Mouse (Mus musculus) limb, embryonic 14.5 days (tissue): Measurements from ENCODE around the gene Wrap53. TPM values are rescaled to one million over a fixed set of nuclear protein-coding genes. Genes with fewer than 3 reads are reported as not detected.

Experiments used
- ATAC-seq: fragments of 200-750 bp; cut with Nextera tagmentation; 2 replicates; pipeline ENCODE4 v1.8.0; 2017; ENCODE audit warnings: low read depth, moderate number of reproducible peaks, moderate TSS enrichment; ENCODE audit not compliant: low FRiP score
- DNase-seq: peaks from one replicate; pipeline ENCODE4 v3.0.0-alpha.2; 2015; ENCODE audit warnings: low spot score
- H3K27ac ChIP-seq: fragments of 300-500 bp; sonication (generic); replicated peaks from 2 replicates; pipeline ENCODE4 v1.5.1; 2014; ENCODE audit warnings: low read depth, mild to moderate bottlenecking, low read length, moderate library complexity, mixed read lengths
- H3K27me3 ChIP-seq: fragments of 300-500 bp; sonication (generic); 2 replicates; pipeline ENCODE4 v1.6.1; 2014; ENCODE audit warnings: low read length, mixed read lengths; ENCODE audit not compliant: control insufficient read depth, insufficient read depth
- H3K36me3 ChIP-seq: fragments of 300-500 bp; sonication (generic); 2 replicates; pipeline ENCODE4 v1.6.1; 2014; ENCODE audit warnings: mild to moderate bottlenecking, low read length, moderate library complexity, mixed read lengths; ENCODE audit not compliant: control insufficient read depth, insufficient read depth
- H3K4me1 ChIP-seq: fragments of 300-500 bp; sonication (generic); 2 replicates; pipeline ENCODE4 v1.6.1; 2014; ENCODE audit warnings: antibody characterized with exemption, low read length, mixed read lengths; ENCODE audit not compliant: control insufficient read depth, insufficient read depth
- H3K4me2 ChIP-seq: fragments of 300-500 bp; sonication (generic); replicated peaks from 2 replicates; pipeline ENCODE4 v1.6.1; 2014; ENCODE audit warnings: low read depth, mild to moderate bottlenecking, low read length, moderate library complexity; ENCODE audit not compliant: severe bottlenecking
- H3K4me3 ChIP-seq: fragments of 300-500 bp; sonication (generic); replicated peaks from 2 replicates; pipeline ENCODE4 v1.5.1; 2014; ENCODE audit warnings: low read length
- H3K9ac ChIP-seq: fragments of 300-500 bp; sonication (generic); 2 replicates; pipeline ENCODE4 v1.6.1; 2014; ENCODE audit warnings: mild to moderate bottlenecking, low read depth, low read length, moderate library complexity; ENCODE audit not compliant: severe bottlenecking
- H3K9me3 ChIP-seq: fragments of 300-500 bp; sonication (generic); 2 replicates; pipeline ENCODE4 v1.6.1; 2016; ENCODE audit warnings: low read length; ENCODE audit not compliant: control insufficient read depth
- POLR2A ChIP-seq: fragments of 200-500 bp; IDR thresholded peaks from 2 replicates; pipeline ENCODE4 v1.8.0; 2012; ENCODE audit warnings: inconsistent platforms, mild to moderate bottlenecking, moderate library complexity, borderline replicate concordance; ENCODE audit not compliant: insufficient read depth, insufficient read length; ENCODE audit errors: extremely low read depth
- WGBS: fragments of 180-500 bp; shearing (Covaris S2); extraction: QIAGEN DNeasy Blood & Tissue Kit; methylation state at CpG from one replicate; pipeline ENCODE4 v1.1.7; 2014; 5-methylcytosine and 5-hydroxymethylcytosine counted together
- polyA plus RNA-seq, 2 experiments: library from polyadenylated mRNA; depleted of rRNA in 1 of 2; stranded (reverse) in 1 of 2; unstranded in 1 of 2; fragments of >200 nt; fragmentation: Nextera tagmentation in 1 of 2; extraction: Ambion mirVana in 1 of 2; gene quantifications; 2 replicates each; pipeline versions ENCODE4 v1.2.1 to v1.2.3; 2012 to 2014

The Wrap53 gene
- polyA plus RNA-seq, 2 experiments = 19.0 to 20.6 TPM

DNA sequence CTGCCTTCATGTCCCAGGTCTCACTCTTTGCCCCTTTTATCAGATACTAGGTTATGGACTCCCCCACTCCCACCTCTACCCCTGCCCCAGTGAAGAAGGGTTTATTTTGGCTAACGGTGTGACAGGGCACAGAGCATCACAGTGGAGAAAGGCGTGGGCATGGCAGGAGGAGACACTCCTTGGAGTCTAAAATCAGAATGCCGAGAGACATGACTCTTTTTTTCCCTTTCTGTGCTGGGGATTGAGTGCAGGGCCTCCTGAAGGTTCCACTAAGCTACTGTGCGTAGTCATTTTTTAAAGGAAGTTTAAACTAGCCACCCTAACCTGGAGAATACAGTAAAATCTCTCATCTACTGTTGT lies 52.0 kb downstream of the Wrap53 start:
- no peaks in the 10 kb centered on the region for H3K27me3 ChIP-seq
- no peak overlapping the region for H3K4me3 ChIP-seq
- H3K9ac ChIP-seq = no peak overlapping the region
- H3K9me3 ChIP-seq = no peaks in the 10 kb centered on the region
- no peaks in the 10 kb centered on the region; the same call in 1 of the 2 replicates for H3K36me3 ChIP-seq
- TF ChIP-seq POLR2A = no peak
- no peak for DNase-seq
- 0 out of 2 replicates have a peak overlapping the region, but pooled peaks have one; percentile 9 for H3K27ac ChIP-seq
- ATAC-seq = no peak
- peaks cover 11% of the 10 kb centered on the region; the same call in 1 of the 2 replicates for H3K4me1 ChIP-seq
- H3K4me2 ChIP-seq = no peak overlapping the region
- WGBS = 85% methylated on average over 4 of the region's 4 CpGs

DNA sequence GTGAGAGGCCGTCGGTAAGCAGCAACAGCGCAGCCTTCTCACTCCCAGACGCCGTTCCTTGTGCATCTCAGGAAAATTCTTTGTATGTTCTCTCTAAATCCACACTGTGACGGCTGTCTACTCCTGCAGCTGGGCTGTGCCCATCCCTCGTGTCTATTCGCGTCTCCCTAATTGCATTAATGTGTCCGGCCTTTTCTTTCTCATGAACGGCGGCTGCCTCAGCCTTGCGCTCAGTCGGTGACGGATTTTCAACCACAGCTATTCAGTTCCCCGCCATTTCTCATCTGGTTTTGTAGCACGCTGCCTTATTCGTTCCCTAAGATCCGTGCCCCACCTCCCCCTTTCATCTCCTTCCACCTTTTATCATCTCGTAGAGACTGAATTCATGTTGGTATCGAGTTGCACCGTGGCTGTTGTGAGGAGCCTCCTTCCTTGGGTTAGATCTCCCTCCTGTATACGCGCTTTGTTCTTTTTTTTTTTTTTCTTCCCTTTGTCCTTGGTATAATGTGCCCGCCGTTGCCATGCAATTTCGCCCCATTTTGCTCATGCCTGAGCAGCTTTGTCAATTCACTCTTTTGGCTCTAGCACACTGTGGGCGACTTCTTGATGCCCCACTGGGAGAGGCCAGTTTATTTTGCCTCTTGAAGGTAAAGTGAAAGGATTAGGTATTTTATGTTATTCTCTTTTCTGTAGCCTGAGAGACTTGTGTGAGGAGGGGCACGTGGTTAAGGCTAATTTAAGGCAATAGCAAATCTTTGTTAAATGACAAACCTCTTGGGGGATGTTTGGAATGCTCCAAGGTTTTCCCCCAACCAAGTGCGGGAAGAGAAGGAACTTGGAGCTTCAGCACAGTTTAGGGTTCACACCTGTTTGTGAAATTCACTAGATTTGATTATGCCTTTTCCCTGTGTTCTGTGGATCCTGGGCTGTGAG lies 52.7 kb downstream of the Wrap53 start:
- Histone ChIP-seq H3K4me3 (peak overlapping the region; percentile 30), H3K4me2 (peak overlapping the region; percentile 51), H3K27me3 (no peaks in the 10 kb centered on the region), H3K27ac (peak overlapping the region; percentile 62), H3K9me3 (no peaks in the 10 kb centered on the region), H3K9ac (peak overlapping the region; percentile 53), H3K4me1 (peaks cover 11% of the 10 kb centered on the region; the same call in 1 of the 2 replicates), H3K36me3 (no peaks in the 10 kb centered on the region; the same call in 1 of the 2 replicates)
- DNase-seq (peak; percentile 42), ATAC-seq (peak; percentile 47; the same call in 1 of the 2 replicates)
- 5% methylated on average over 30 of the region's 30 CpGs for WGBS
- TF ChIP-seq POLR2A = peak; percentile 45; the same call in 1 of the 2 replicates

- Histone ChIP-seq H3K36me3 (no peaks in the 10 kb centered on the region; the same call in 1 of the 2 replicates), H3K9me3 (no peaks in the 10 kb centered on the region), H3K4me3 (peak overlapping the region; percentile 30), H3K9ac (peak overlapping the region; percentile 53; the same call in 1 of the 2 replicates), H3K27ac (peak overlapping the region; percentile 62), H3K4me2 (peak overlapping the region; percentile 51), H3K27me3 (no peaks in the 10 kb centered on the region), H3K4me1 (peaks cover 11% of the 10 kb centered on the region; the same call in 1 of the 2 replicates)
- TF ChIP-seq POLR2A = no peak
- ATAC-seq (no peak), DNase-seq (no peak)
- 18% methylated on average over 4 of the region's 4 CpGs for WGBS
These were observed 53.4 kb downstream of the Wrap53 start for GRCm38 (mm10) chr11:69526631-69527030.

DNA sequence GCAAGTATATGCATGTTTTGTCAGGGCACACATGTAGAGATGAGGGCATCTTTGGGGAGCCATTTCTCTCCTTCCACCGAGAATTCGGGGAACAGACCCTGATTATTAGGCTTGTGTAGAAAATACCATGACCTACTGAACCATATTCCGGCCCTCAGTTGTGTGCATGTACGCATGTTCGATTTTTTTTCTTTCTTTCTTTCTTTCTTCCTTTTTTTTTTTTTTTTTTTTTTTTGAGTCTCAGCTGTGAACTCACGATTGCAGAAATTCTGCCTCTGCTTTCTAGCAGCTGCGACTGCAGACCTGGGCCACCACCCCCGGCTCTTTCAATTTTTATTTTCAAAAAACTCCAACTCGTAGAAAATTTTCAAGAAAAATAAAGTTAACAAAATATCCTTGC lies 54.4 kb downstream of the Wrap53 start:
- no peak overlapping the region for H3K9ac ChIP-seq
- no peaks in the 10 kb centered on the region for H3K27me3 ChIP-seq
- H3K36me3 ChIP-seq = no peaks in the 10 kb centered on the region; the same call in 1 of the 2 replicates
- H3K4me1 ChIP-seq = peaks cover 11% of the 10 kb centered on the region; the same call in 1 of the 2 replicates
- no peak overlapping the region for H3K4me2 ChIP-seq
- DNase-seq (no peak), ATAC-seq (no peak)
- H3K27ac ChIP-seq = no peak overlapping the region
- H3K9me3 ChIP-seq = no peaks in the 10 kb centered on the region
- no peak overlapping the region for H3K4me3 ChIP-seq
- WGBS = 81% methylated on average over 9 of the region's 9 CpGs
- no peak for TF ChIP-seq POLR2A

- Histone ChIP-seq H3K27me3 (no peaks in the 10 kb centered on the region), H3K9ac (no peak overlapping the region), H3K4me2 (no peak overlapping the region), H3K36me3 (no peaks in the 10 kb centered on the region; the same call in 1 of the 2 replicates), H3K4me3 (no peak overlapping the region), H3K9me3 (no peaks in the 10 kb centered on the region), H3K4me1 (peaks cover 11% of the 10 kb centered on the region; the same call in 1 of the 2 replicates), H3K27ac (no peak overlapping the region)
- TF ChIP-seq POLR2A = no peak
- DNase-seq = no peak
- ATAC-seq = no peak
- 78% methylated on average over 4 of the region's 4 CpGs for WGBS
These were observed 56.4 kb downstream of the Wrap53 start for GRCm38 (mm10) chr11:69523651-69524050.
